Mouse (Mus musculus) brain, embryonic 14.5 days (tissue): ENCODE measurements around the gene 2310046K23Rik. TPM values are rescaled to one million over a fixed set of nuclear protein-coding genes. Genes with fewer than 3 reads are reported as not detected.

Experiments
- DNase-seq: peaks from one replicate; pipeline ENCODE4 v3.0.0-alpha.2; 2011; ENCODE audit warnings: low read depth
- CTCF ChIP-seq: fragments of 200-500 bp; IDR thresholded peaks from 2 replicates; pipeline ENCODE4 v1.5.1; 2012; ENCODE audit warnings: inconsistent platforms, mild to moderate bottlenecking, moderate library complexity, borderline replicate concordance; ENCODE audit not compliant: insufficient read depth, insufficient read length; ENCODE audit errors: extremely low read depth
- POLR2A ChIP-seq: fragments of 200-500 bp; IDR thresholded peaks from 2 replicates; pipeline ENCODE4 v1.6.1; 2012; ENCODE audit warnings: mild to moderate bottlenecking, inconsistent platforms, borderline replicate concordance; ENCODE audit not compliant: poor library complexity, insufficient read depth, insufficient read length, severe bottlenecking; ENCODE audit errors: extremely low read depth
- polyA plus RNA-seq: library from polyadenylated mRNA; depleted of rRNA; stranded (reverse); fragments of >200 nt; gene quantifications from 2 replicates; pipeline ENCODE4 v1.2.3, GENCODE M21; 2012; rRNA removed

2310046K23Rik gene
- polyA plus RNA-seq, 1 experiment = not detected

DNA sequence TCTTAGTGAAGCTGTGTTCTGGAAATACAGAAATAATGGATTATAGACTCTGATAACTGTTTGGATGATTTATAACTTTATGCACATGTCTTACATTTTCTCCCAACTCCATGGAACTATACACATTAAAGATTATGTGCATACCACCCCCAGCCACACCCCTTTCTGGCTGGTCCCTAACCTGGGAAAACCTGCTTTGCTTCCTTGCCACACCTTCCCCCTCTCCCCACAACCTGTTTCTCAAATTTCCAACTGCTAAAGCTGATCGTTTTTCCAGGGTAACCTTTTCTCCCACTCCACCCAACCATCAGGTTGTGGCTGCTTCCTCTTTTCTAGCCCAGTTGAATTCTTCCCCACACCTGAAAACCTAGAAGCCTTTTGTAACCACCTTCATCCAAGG, 48.0 kb downstream of the 2310046K23Rik start:
- TF ChIP-seq POLR2A (no peak), CTCF (no peak)
- DNase-seq = no peak

DNA sequence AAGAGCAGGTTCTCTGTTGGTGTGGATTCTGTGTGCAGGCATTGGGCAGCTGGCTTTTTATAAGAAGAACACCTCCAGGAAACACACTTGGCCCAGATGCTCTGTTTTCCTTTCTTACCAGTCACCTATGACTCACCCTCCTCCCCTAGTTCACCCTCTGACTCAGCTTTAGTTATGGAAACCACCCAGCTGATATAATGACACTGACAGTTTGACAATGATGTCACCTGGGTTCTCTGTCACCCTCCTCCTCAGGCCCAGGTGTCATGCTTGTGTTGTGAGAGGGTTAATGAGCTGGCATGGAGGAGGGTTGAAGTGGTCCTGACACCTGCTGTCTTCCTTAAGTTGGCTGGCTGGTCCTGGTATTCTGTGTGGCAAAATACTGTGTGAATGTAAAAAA, 48.4 kb downstream of the 2310046K23Rik start, which contains the start of gene Sprr1a:
Gene Sprr1a (minus strand): TSS at position 33 of the 400 bp plus-strand sequence.
- DNase-seq = no peak
- TF ChIP-seq POLR2A (no peak), CTCF (no peak)

Other genes with a start within 250 kb of the 2310046K23Rik start
- gene Sprr2a3, start 249.1 kb downstream of the 2310046K23Rik start, polyA plus RNA-seq = 0.14 and 0.23 TPM in 2 replicates
- 0.26 TPM in 1 of 2 replicates, not detected in the other for gene Sprr2b, start 217.9 kb downstream of the 2310046K23Rik start, polyA plus RNA-seq
- gene Sprr2d, start 195.4 kb downstream of the 2310046K23Rik start, polyA plus RNA-seq = not detected in 2 replicates
- gene Sprr2e, start 182.4 kb downstream of the 2310046K23Rik start, polyA plus RNA-seq = not detected in 2 replicates
- not detected in 2 replicates for gene Sprr2f, start 169.3 kb downstream of the 2310046K23Rik start, polyA plus RNA-seq
- gene Sprr2h, start 148.8 kb downstream of the 2310046K23Rik start, polyA plus RNA-seq = not detected in 2 replicates
- gene Sprr2i, start 126.5 kb downstream of the 2310046K23Rik start, polyA plus RNA-seq = not detected in 2 replicates
- not detected in 2 replicates for gene Sprr2j-ps, start 116.4 kb downstream of the 2310046K23Rik start, polyA plus RNA-seq
- gene Gm9774, start 105.1 kb downstream of the 2310046K23Rik start, polyA plus RNA-seq = 6.8 and 9.2 TPM in 2 replicates
- gene Sprr2k, start 101.9 kb downstream of the 2310046K23Rik start, polyA plus RNA-seq = not detected in 2 replicates
- 0.11 and 0.55 TPM in 2 replicates for gene Sprr1b, start 95.7 kb downstream of the 2310046K23Rik start, polyA plus RNA-seq
- gene Sprr3, start 75.8 kb downstream of the 2310046K23Rik start, polyA plus RNA-seq = not detected in 2 replicates
- gene Sprr1a, start 48.6 kb downstream of the 2310046K23Rik start, polyA plus RNA-seq = 0.63 TPM in 1 of 2 replicates, not detected in the other
- not detected in 2 replicates for gene Sprr4, start 34.0 kb downstream of the 2310046K23Rik start, polyA plus RNA-seq
- gene Ivl, start 39.2 kb upstream of the 2310046K23Rik start, polyA plus RNA-seq = not detected in 2 replicates
- not detected in 2 replicates for gene Smcp, start 54.5 kb upstream of the 2310046K23Rik start, polyA plus RNA-seq
- gene 2210017I01Rik, start 73.0 kb upstream of the 2310046K23Rik start, polyA plus RNA-seq = not detected in 2 replicates
- gene Lce6a, start 87.1 kb upstream of the 2310046K23Rik start, polyA plus RNA-seq = not detected in 2 replicates
- not detected in 2 replicates for gene Lce1a1, start 113.8 kb upstream of the 2310046K23Rik start, polyA plus RNA-seq
- not detected in 2 replicates for gene Lce1b, start 122.4 kb upstream of the 2310046K23Rik start, polyA plus RNA-seq
- not detected in 2 replicates for gene Lce1a2, start 135.8 kb upstream of the 2310046K23Rik start, polyA plus RNA-seq
- not detected in 2 replicates for gene Lce1c, start 144.7 kb upstream of the 2310046K23Rik start, polyA plus RNA-seq
- gene Lce1d, start 152.7 kb upstream of the 2310046K23Rik start, polyA plus RNA-seq = not detected in 2 replicates
- gene Lce1e, start 174.6 kb upstream of the 2310046K23Rik start, polyA plus RNA-seq = not detected in 2 replicates
- not detected in 2 replicates for gene Lce1f, start 185.8 kb upstream of the 2310046K23Rik start, polyA plus RNA-seq
- not detected in 2 replicates for gene Gm38119, start 204.6 kb upstream of the 2310046K23Rik start, polyA plus RNA-seq
- gene Lce1g, start 217.8 kb upstream of the 2310046K23Rik start, polyA plus RNA-seq = not detected in 2 replicates
- not detected in 2 replicates for gene Lce1h, start 230.6 kb upstream of the 2310046K23Rik start, polyA plus RNA-seq
- not detected in 2 replicates for gene Lce1i, start 244.4 kb upstream of the 2310046K23Rik start, polyA plus RNA-seq